Mouse (Mus musculus) cerebellum, postnatal 14 days (tissue): Measurements from ENCODE around the gene Car10.

Experiments used
- DNase-seq, 2 experiments: peaks; one replicate each; pipeline ENCODE4 v3.0.0; 2021; ENCODE audit warnings: mixed read lengths in 2 of 2

Car10 gene

DNA sequence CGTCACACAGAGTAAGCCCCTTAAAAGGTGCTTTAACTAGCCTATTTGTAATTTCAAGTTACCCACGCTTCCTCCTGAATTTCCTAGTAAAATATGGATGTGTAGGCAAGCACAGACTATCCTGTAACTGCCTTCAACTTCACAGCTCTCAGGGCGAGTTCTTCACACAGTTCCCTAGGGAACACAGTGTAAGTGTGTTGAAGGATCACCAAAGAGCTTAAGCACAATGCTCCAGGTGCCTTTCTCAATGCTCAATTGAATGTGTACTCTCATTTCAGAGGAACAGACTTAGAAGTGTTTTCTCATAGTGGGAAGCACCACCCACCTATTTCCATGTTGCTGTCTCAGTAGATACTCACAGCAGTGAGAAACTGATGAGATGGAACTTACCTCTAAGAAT is 492.8 kb downstream of the Car10 start:
- DNase-seq: no peak

DNA sequence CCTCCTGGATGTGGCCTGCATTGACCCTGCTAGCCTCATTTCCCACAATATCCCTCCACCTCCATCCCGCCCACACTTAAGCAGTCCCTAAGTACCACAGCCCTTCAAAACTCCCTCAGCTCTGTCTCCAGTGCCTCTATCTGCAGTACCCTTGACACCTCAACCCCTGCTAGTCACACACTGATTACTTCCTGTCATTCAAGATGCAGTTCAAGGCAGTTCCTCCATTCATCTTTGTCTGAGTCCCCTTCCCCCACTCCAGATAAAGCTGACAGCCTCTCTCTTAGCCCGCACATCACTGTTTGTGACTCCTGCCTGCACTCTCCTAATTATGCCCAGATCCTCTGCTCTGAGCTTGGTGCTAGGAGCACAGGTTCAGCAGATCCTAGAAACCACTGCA is 496.2 kb downstream of the Car10 start:
- DNase-seq: no peak

DNA sequence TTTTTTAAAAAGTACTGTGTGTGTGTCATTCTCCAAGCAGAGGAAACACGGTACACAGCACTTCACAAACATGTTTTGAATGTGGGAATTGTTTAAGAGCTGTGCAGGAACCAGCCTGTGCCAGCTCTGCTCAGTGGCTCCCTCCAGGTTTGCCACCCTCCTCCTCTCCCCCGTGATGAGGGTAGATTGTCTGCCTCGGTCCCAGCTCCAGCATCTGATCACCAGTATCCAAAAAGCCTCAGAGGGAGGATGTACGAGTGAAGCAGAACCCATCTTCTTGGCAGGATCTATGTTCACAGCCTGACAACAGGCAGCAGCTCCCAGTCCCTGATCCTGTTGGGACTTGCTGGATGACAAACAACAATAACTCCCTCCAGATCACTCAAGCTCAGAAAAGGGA is 500.3 kb downstream of the Car10 start:
- no peak for DNase-seq

DNA sequence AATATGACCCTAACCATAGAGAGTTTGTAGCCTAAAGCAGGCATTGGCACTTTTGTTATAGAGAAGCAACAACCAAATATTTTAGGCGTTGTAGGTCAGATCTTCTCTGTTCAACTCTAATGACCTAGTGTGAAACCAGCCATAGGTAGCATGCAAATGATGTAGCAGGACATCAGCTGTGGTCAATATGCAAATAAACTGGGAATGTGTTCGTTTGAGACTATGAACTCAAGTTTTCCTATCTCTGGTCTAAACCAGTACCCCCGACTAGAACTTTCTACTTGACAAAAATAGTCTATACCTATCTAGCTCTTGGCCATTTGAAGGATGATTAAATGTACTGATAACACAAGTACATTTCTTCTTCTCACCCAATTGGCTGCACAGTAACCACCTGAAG is 501.9 kb downstream of the Car10 start:
- DNase-seq: no peak

DNA sequence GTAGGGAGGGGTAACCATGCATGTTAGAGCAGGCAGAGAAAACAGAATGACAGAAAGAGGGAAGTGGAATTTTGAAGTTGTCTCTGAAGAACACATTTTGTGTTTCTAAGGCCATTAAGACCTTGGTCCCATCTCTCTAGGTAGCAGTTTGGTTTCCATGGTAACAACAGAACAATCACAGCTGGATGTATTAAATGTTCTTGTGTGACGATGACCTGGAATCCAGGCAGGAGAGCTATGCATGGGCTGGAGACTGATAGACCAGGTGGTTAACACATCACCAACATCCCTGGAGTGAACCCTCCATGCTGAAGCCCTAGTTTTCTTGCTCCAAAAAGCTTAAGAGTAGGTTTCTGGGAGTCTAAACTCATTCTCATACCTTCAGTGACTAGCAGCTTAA is 505.7 kb downstream of the Car10 start:
- no peak for DNase-seq

DNA sequence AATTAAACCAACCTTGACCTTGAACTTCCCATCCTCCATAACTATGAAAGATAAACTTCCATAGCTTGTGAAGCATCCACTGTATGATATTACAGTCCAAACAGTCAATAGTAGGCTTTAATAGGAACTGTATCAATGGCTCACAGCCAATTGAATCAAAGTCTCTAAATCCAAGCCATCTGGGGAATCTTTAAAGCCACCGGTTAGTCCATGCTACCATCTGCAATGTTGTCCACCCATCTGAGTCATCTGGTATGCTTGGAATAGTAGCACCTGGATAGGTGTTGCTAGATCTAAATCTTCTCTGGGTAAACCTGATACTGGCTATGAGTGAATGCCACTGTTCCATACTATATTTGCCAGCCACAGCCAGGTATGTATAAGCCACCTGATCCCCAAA is 509.3 kb downstream of the Car10 start:
- peak in 1 of 2 experiments; percentile 54 for DNase-seq

DNA sequence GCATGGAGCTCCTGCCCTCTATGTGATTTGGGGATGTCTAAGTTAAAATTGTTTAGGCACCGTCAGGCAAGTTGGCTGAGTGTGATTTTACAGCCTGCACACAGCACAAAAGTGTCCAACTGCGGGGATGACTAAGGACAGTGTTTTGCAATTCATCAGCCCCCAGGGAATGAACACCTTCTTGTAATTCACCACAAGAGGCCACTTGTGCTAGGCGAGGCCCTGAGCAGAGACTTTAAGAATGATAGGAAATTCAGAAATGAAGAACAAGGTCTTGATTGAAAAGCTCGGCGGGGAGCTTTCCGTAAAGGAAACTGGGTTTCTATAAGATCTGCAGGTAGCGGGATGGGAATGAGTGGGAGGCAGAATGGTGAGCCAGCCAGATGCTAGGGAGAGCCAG is 510.9 kb downstream of the Car10 start:
- DNase-seq: no peak

DNA sequence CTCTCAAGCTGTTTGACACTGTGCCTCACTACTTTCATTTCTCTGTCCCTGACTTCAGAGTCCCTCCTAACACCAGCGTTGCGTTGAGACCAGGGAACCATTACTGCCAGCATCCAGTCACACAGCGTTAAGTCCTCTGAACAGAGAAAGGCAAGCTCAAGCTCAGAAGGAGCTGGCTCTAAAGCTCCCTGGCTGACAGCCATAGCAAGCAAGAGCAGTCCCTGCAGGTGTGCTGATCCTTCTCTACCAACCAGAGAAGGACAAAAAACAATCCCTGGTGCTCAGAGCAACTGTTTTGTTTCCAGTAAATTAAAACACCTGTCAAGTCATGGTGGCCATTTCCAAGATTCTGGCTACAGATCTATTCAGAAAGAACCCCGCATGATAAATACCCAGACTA is 514.2 kb downstream of the Car10 start:
- peak; percentile 62 to 78 for DNase-seq

DNA sequence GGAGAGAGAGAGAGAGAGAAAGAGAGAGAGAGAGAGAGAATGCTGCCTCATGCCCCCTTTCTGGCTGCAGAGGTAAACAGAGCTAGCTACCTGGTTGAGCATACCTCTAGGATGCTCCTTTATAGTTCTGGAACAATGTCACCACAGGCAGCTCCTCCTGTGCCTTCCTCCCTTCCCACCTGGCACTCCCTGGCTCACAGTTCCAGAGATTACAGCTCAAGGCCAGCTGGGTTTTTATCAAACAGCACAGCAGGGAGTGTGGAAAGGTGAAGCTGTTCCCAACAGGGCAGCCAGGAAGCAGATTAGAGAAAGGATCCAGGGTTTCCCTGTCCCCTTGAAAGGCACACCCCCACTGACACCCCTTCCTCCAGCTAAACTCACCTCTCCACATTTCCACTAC is 517.0 kb downstream of the Car10 start:
- DNase-seq: peak; percentile 42 to 70

DNA sequence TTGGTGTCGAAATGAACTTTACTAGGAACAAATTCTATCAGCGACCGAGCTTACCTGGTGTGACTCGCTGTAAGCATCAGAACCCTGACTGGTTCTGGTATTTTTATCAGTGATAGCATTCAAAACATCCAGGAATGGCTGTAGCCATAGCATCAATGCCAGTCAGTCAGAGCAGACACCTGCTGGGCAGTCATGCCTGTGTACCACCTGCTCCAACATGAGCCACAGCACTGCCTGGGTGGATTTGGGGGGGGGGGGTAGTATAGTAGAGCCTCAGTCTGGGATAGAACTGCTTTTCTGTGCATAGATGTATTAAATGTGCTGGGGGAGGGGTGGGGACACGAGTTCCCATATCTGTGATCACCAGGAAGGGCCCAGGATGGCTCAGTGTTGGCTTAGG is 525.8 kb downstream of the Car10 start:
- peak; percentile 51 to 68 for DNase-seq

DNA sequence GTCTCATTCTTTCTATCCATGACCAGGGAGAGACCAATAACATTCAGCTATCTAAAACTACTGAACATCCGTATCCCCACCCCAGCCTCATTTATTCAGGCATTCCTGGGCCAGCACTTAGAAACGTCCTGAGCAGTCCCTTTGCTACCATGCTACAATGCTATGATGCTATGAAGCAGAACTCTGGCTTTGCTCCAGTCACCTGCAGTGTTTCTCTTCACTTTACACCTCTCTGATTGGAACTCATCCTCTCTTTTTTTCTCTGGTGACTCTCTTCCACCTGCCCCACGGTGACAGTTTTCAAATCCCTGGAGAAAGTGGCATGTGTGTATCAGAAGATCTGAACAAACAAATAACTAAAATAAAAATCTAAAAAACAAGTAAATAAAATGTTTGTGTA is 541.6 kb downstream of the Car10 start:
- peak; percentile 53 to 74 for DNase-seq

DNA sequence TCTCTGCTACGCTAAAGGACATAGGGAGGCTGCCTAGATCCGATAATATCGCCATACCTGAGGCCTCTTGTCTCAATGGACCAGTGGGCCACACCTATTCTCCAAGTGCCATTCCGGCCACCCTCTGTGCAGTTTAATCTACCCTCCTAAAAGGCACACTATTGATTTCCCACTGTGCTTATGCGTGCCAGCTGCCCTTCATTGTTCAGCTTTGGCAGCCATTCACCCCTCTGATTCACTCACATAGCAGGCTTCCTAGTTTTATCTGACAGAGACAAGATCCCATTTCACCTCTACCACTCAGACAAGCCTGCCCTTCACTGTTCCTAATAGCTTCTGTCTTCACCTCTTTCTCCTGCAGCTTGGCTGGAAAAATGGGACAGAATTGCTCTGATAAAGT is 543.1 kb downstream of the Car10 start:
- DNase-seq: peak; percentile 26 to 49

DNA sequence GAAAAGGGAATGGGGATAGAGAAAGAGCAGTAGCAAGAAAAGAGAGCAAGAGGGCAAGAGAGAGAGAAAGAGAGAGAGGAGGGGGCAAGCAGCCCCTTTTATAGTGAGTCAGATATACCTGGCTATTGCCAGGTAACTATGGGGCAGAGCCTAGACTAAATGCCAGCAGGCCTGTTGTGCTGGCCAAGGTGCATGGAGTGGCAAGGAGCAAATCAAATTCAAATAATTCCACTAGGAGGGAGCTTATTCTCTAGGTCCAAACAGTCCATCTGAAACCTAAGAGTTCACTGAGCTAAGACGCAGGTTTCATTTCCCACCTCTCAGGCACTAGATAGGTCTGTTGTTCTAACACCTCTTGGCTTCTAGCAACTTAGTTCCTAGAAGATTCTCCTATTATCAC is 544.5 kb downstream of the Car10 start:
- DNase-seq: peak; percentile 29 to 60

DNA sequence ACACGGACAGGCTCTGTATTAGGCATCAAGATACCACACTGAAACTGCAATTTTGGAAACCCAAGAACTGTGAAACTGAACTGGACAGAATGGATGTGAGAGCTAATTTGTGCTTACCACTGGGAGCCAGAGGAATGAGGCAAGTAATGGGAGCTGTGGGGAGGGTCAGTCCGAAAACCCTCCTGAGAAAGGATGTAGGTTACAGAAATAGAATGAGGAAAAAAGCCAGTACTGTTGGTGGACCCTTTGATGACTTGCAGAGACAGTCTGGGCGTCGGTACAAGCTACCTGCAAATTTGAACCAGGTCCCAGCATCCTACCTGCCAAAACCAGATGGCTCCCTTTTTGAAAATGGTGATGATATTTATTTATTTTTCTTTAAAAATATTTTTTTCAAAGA is 545.2 kb downstream of the Car10 start:
- DNase-seq: peak; percentile 78 to 81

DNA sequence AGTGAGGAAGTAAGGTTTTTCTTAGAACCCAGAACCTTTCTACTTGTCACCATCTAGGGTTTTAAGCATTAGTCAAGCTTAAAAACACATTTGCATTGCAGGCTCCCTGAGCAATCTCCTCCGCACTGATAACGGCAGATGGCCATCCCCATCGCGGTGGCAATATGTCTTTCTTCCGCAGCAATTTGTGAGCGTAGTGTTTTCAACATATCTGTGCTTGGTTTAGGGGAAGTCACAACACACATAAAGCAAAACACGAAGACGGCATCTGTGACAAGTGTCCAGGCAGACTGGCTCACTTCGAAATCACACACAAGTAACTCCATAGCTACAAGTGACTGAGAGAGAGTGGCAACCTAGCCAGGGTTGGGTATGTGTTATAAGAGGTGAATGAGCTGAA is 545.6 kb downstream of the Car10 start:
- peak; percentile 66 to 79 for DNase-seq

DNA sequence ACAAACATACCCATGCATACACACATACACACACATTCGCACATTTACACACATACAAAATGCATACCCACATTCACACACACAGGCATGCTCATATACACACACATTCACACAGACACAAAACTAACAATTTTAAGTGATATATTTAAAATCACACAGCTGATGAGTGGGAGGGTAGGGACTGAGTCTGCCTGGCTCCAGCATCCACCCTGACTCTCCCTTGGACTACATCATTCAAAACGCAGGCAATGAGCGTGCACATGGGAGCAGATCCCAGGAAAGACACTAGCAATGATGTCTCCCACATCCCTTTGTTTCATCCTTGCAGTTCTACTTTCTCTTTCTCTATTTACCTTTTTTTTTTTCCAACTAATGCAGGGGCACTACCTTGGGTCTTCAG is 548.4 kb downstream of the Car10 start:
- DNase-seq: no peak
